Mouse (Mus musculus) brain, embryonic 14.5 days (tissue): ENCODE results near the gene Fbxo5.

Experiments
- CTCF ChIP-seq: fragments of 200-500 bp; IDR thresholded peaks from 2 replicates; pipeline ENCODE4 v1.5.1; 2012; ENCODE audit warnings: inconsistent platforms, mild to moderate bottlenecking, moderate library complexity, borderline replicate concordance; ENCODE audit not compliant: insufficient read depth, insufficient read length; ENCODE audit errors: extremely low read depth
- POLR2A ChIP-seq: fragments of 200-500 bp; IDR thresholded peaks from 2 replicates; pipeline ENCODE4 v1.6.1; 2012; ENCODE audit warnings: mild to moderate bottlenecking, inconsistent platforms, borderline replicate concordance; ENCODE audit not compliant: poor library complexity, insufficient read depth, insufficient read length, severe bottlenecking; ENCODE audit errors: extremely low read depth

GRCm38 (mm10) chr10:5815968-5816367, 10.6 kb upstream of the Fbxo5 start:
- TF ChIP-seq POLR2A (no peak), CTCF (no peak)
